Mouse (Mus musculus): ENCODE results near the gene Dennd2a. TPM values are rescaled to one million over a fixed set of nuclear protein-coding genes. Genes with fewer than 3 reads are reported as not detected.

The Dennd2a gene
- total RNA-seq, 1 experiment from 2014 or later = 11.7 TPM

DNA sequence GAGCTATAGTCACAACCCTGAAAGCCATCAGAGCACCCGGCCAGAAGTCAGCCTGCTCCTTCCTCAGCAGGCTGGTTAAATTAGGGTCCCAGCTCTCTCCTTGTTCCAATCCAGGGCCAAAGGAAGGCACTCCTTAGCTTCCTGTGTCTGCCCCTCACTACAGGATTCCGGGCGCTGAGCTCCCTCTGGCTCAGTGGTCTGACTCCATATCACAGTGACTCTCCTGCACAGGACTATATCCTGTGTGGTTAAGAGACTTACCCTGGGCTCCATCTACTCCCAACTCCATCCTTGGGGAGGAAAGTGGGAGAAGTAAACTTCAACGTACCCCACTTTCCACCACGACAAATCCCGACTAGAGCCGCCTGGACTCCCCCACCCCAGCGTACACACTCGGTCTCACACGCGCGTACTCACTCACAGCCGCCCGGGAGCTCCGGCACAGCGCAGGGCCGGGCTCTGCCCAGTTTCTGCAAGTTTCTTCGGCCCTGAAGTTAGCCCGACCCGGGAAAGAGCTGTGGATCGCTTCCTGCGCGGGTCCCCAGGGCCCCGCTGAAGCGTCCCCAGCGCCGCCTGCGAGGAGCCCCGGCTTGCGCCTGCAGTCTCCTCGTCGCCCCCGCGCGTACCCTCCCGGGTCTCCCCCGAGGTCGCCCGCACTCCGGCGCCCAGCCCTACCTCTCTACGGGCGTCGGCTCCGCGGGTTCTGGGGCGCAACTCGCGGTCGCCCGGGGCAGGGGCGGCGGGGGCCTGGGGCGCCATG lies 587 bp downstream of the Dennd2a start:
- DNase-seq = peak; percentile 71

DNA sequence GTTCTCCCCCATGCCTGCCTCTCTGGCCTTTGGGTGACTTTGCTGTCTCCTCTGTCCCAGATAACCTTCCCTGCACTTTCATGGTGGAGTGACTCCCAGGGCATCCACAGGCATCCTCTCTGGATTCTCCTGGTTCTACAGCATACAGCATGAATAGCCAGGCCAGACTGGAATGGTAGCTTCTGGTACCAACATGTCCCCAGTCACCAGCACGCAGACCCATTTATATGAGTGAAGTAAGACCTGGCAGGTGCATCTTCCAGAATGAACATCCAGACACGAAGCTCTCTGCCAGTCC lies 2.1 kb downstream of the Dennd2a start:
- DNase-seq = no peak

- no peak for DNase-seq
Observed at GRCm38 (mm10) chr6:39554888-39555647, 2.6 kb downstream of the Dennd2a start.

DNA sequence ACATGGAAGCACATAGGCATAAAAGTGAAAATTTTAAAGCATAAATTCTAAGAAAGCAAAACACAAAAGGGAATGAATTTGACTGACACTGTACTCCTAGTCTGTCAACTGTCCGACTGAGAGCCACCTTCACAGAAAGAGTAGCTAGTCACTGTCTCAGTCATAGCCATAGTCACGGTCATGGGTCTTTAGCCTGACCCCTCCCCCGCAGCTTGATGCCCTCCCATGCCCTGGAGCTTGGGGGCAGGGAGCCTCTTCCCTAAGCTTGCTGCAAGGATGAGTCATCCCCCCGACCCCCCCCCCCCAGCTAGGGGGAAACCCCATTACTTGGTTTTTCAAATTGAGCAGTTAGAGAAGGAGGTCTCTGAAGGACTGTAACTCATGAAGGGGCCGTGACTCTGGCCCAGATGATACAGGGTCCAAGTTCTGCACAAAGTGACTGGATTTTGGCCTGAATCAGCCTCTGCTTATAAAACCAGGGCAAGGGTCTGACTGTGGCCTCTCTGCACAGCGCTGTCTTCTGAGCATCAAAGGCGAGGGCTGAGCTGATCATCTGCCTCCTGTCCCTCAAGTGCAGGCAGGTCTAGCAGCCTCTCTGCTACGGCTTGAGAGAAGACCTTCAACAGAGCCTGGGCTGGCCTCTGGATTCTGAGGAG lies 5.6 kb downstream of the Dennd2a start:
- DNase-seq = peak; percentile 82

DNA sequence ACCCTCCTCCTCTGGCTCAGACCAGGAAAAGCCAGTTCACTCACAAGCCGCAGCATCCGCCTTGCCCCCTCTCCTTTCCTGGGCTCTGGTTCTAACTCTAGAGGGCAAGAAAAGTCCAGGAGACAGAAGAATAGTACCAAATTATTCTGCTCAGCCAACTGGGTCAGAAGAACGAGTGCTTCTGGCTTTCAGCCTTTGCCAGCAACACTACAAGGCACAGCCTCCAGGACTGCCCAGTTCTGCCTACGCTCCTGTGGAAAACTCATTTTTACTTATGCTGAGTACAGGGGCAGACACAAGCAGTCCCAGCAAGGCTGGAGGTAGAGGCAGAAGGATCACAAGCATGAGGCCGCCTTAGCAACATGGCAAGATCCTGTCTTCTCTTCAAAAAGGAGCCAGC lies 9.6 kb downstream of the Dennd2a start:
- no peak for DNase-seq

GRCm38 (mm10) chr6:39545474-39545873 lies 12.2 kb downstream of the Dennd2a start:
- DNase-seq = no peak

DNA sequence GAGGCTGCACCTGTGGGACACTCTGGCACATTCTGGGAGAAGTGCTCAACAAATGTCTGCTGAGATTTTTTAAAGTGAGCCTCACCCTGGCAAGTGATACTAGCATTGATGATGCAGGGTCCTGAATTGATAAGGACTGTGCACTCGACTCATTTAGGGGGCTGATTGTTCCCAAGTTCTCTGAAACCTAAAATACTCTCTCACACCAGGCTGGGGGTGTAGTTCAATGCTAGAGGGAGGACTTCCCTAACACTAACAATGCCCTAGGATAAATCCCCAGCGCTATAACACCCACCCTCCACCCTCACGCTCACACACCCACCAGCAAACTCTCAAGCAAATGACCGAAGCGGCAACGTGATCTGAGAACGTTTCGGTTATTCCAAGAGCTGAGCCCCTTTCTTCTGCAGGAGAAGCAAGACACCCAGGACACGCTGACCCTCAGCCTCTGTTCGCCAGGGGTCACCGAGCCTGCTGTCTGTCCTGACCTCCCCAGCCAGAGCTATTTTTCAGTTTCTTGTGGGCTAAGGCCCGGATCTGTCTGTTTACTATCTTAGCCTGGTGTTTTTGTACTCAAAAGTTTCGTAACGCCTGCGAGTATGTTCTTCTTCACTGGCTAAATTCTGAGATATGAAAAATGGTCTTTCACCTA lies 13.8 kb downstream of the Dennd2a start:
- no peak for DNase-seq

DNA sequence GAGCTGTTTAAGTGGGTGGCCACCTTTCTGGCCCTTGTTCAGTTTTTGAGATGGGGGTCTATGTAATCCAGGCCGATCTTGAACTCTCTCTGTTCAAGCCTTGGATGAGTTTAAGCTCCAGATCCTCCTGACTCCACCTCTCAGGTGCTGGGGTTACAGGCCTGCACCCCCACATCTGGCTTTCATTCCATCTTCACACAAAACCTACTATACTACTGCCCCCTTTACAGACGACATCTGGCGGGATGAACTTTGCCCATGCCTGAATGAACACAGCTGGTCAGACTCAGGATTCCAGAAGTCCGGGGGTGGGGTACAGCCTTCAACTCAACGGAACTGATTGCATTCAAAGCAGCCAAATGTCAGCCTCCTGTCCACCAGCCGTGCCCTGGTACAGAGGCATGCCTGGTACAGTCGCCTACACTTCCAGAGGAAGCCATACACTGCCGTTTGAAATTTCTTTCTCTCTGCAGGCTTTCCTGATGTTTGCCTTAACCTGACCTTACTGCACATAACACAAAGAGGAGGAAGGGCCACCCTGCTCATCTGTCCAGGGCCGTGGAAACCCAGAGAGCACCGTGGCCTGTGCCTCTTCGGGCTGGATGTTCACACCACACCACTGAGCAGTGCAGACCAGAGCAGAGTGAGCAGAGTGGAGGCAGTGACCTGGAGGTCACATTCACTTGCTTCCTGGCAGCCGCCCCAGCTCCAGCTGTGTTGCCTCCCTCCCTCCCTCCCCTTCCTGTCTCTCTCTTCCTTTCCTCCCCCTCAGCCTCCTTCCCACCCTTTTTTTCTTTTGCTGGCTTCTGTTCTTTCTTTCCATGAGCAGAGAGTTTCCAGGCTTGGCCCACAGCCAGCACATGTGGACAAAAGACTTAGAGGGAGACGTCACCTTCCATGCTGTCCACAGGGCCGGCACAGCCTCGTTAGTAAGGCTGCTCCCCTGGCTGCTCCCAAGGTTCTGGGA lies 14.8 kb downstream of the Dennd2a start:
- DNase-seq = peak; percentile 79

DNA sequence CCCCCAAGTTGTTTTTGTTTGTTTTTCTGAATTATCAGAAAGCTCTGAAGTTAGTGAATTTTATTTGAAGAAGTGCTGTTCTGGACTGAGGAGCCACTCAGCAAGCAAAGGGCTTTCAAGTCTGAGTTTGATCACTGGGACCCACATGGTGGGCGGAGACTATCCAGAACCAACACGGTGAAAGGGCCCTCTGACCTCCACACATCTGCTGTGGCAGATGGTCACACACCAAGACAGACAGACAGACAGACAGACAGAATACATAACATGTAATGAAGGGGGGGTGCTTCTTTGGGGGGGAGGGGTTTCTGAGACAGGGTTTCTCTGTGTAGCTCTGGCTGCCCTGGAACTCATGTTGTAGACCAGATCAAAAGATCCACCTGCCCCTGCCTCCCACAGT lies 17.1 kb downstream of the Dennd2a start:
- no peak for DNase-seq

DNA sequence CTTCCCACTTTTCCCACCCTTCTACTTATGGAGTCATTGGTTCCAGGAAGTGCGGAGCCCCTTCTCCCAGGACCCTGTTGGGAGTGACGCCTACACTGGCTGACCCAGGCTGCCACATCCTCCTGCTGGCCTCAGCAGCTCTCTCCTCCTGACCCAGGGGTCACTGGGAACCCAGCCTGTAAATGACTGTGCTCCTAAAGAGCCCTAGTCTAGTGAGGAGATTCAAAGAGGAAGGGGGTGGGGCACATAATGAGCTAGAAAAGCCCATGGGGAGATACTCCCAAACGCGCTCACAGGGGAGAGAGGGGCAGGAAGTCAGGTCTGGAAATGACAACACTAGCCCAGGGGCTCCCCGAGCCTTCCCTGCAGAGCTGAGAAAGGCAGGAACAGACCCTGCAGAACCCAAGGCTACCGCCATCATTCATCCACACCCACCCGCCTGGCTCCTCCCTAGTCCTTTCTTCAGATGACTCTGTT lies 17.9 kb downstream of the Dennd2a start:
- peak; percentile 62 for DNase-seq

DNA sequence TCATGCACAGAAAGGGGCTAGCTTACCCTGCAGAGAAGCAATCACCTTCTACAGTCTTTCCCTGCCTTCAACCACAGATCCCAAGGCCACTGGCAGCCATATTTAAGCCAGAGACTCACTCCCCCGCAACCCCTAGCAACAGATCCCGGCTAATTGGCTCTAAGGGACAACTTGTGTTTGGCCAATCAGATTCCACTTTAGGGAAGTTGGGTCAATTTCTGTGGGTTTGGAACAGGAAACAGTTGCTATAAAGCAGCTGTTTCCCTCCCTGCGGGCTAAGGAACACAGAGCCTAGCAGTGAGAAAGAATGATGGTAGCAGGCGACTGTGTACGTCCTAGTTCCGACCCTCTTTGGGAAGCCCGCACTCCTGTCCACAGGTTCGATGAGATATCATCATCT lies 19.4 kb downstream of the Dennd2a start:
- no peak for DNase-seq

DNA sequence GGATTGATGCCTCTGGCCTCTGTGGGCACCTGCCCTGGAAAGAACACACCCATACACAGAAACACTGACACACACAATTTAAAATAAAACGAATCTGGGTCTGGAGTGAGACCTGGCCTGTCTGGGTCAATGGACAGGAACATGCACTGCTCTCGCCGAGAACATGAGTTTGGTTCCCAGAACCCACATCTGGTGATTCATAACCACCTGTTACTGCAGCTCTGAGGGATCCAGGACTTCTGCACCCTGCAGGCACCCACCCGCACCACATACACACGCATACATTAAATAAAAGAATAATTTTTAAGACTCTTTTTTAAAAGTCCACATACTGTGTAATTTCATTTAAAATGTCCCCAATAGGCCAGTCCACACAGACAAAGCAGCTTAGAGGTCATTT lies 20.4 kb downstream of the Dennd2a start:
- DNase-seq = no peak

GRCm38 (mm10) chr6:39536621-39537020 lies 21.0 kb downstream of the Dennd2a start:
- DNase-seq = no peak

- no peak for DNase-seq
Observed at GRCm38 (mm10) chr6:39534944-39535343, 22.7 kb downstream of the Dennd2a start.

- peak; percentile 64 for DNase-seq
Observed at GRCm38 (mm10) chr6:39528671-39529535, 28.8 kb downstream of the Dennd2a start.

GRCm38 (mm10) chr6:39527811-39528210 lies 29.9 kb downstream of the Dennd2a start:
- DNase-seq = no peak

DNA sequence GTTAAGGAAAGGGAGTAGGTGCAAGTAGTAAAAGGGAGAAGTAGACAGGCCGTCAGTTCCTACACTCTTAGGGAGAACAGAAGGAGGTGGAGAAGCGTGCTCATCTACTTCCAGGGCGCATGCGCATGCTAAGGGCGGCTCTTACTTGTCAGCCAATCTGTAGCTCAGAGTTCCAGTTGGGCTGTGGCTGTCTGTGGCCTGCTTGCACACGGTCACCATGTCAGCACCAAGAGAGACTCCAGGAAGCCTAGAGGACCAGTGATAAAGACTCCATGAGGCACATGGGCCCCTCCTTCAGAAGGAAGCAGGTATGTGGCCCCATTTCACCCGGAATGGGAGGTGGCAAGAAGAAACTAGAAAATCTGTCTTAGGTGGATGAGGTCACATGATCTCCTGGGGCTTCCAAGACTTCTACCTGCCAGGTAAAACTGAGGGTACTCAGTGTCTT lies 30.3 kb downstream of the Dennd2a start:
- DNase-seq = no peak

- DNase-seq = no peak
Observed at GRCm38 (mm10) chr6:39526797-39527196, 30.9 kb downstream of the Dennd2a start.

DNA sequence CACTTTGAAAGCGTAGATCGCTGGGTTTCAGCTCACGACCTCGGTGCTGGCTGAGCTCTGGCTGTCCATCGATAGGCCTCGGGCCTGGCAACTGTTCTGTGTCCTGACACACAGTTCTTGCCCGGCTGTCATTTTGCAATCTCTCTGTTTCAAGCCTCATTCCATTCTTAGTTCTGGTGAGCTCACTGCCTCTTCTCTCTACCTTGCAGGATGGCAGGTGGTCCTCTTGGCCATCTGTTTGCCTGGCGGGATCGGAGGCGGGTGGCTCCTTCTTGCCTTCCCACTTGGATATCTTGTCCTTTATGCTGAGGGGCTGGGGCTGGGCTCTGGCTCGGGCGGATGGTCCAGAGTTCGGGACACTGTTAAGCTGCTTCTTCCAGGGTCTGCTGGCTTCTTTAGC lies 34.5 kb downstream of the Dennd2a start:
- no peak for DNase-seq

DNA sequence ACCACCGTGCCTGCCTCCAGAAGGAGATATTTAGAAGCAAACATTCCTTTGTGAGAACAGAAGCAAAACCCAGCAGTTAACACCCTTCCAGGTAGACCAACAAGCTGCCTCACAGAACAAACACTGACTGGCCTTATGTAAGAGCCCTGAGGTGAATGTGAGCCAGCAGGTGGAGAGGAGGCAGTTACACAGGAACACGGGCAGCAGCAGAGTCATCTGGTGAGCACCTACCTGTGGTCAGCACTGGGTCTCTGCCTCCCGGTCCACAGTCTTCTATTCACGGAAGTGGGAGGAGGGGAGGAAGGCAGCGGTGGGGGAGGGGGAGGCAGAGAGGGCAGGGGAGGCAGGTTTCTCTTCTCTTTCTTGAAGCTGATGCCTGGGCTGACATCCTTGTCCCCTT lies 35.2 kb downstream of the Dennd2a start:
- no peak for DNase-seq
